Mouse (Mus musculus): ENCODE data around the gene Treml1. TPM values are rescaled to one million over a fixed set of nuclear protein-coding genes. Genes with fewer than 3 reads are reported as not detected.
"Not testable (repeated sequence)": the region's sequence is repeated elsewhere in the genome, so short reads cannot be mapped to it uniquely, and the experiment has no call there.

Treml1 gene
- polyA plus RNA-seq, 1 experiment, result 6.3 TPM

GRCm38 (mm10) chr17:48350681-48351193 is 9.0 kb upstream of the Treml1 start:
- WGBS, result 81% methylated on average over 5 of the region's 5 CpGs
- TF ChIP-seq CTCF (IDR thresholded peaks at IDR 0.05; ENCODE audit: insufficient read depth, low read length) (no peak), POLR2A (IDR thresholded peaks at IDR 0.05; ENCODE audit: borderline replicate concordance, extremely low read depth, low read depth, low read length) (no peak)
- H3K4me1 ChIP-seq (ENCODE audit: control insufficient read depth, insufficient read depth, low read length), result no peaks in the 10 kb centered on the region
- DNase-seq, result no peak
- no peak overlapping the region for H3K4me3 ChIP-seq (replicated peaks; ENCODE audit: extremely low read depth, low read depth, low read length)

DNA sequence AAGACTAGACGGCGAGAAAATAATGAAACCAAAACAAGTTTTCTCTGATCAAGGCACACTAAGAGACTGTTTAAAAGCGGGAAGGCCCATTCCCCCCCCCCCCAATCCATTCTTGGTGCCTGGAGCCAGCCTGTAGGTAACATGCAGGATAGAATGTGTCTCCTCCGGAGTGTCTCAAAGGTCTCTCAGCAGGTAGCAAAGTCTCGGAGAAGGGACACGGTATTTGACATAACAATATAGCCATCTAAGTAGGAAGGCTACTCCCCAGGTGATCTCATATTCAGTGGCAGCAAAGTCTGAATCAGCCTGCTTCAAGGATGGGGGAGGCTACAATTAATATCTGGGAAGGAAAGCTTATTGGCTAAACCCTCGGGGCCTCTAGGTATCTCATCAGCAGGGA is 6.7 kb upstream of the Treml1 start:
- not testable (repeated sequence) for H3K4me1 ChIP-seq (ENCODE audit: control insufficient read depth, insufficient read depth, low read length); H3K4me3 ChIP-seq (replicated peaks; ENCODE audit: extremely low read depth, low read depth, low read length); DNase-seq
- 78% methylated on average over 7 of the region's 7 CpGs for WGBS

DNA sequence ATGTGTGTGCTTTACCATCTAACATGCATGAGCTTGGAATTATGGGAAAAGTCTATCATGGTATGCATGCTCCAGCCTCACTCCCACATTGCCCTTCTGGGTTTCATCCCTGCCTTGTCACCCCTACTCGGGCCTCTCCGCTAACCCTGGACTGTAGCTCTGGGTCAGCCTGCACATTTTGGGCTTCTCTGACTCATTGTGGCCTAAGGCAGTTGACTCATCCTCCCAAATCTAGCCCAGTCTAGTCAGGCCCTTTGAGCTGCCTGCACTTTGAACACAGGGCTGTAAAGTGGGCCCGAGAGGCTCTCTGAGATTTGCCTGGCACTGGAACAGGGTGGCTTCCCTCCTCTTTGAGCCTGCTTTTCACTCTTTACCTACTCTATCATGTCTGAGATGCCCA is 3.9 kb upstream of the Treml1 start:
- Histone ChIP-seq H3K4me3 (replicated peaks; ENCODE audit: extremely low read depth, low read depth, low read length) (no peak overlapping the region), H3K4me1 (ENCODE audit: control insufficient read depth, insufficient read depth, low read length) (no peaks in the 10 kb centered on the region)
- TF ChIP-seq POLR2A (IDR thresholded peaks at IDR 0.05; ENCODE audit: borderline replicate concordance, extremely low read depth, low read depth, low read length), result no peak
- no peak for TF ChIP-seq CTCF (IDR thresholded peaks at IDR 0.05; ENCODE audit: insufficient read depth, low read length)
- 91% methylated on average over 3 of the region's 3 CpGs for WGBS
- no peak for DNase-seq

DNA sequence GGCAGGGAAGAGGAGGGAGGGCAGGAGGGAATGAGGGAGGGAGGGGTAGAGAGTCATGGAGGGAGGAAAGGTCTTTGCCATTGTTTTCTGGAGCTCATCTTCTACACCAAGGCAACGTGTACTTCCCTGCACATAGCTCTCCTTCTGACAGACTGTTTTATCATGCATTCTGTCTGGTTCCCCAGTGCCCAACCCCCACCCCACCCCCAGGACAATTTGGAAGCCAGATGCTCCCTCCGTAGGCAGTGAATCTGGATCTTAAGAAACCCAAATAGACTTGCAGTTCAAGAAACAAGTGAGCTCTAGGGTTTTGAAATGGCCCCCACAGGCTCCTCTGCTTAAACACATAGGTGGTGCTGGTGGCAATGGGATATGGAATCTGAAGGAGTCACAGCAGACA is 1.8 kb upstream of the Treml1 start:
- no peak for TF ChIP-seq CTCF (IDR thresholded peaks at IDR 0.05; ENCODE audit: insufficient read depth, low read length)
- no peak for TF ChIP-seq POLR2A (IDR thresholded peaks at IDR 0.05; ENCODE audit: borderline replicate concordance, extremely low read depth, low read depth, low read length)
- DNase-seq, result no peak
- Histone ChIP-seq H3K4me1 (ENCODE audit: control insufficient read depth, insufficient read depth, low read length) (no peaks in the 10 kb centered on the region), H3K4me3 (replicated peaks; ENCODE audit: extremely low read depth, low read depth, low read length) (no peak overlapping the region)
- WGBS, result 47% methylated on average over 2 of the region's 2 CpGs

DNA sequence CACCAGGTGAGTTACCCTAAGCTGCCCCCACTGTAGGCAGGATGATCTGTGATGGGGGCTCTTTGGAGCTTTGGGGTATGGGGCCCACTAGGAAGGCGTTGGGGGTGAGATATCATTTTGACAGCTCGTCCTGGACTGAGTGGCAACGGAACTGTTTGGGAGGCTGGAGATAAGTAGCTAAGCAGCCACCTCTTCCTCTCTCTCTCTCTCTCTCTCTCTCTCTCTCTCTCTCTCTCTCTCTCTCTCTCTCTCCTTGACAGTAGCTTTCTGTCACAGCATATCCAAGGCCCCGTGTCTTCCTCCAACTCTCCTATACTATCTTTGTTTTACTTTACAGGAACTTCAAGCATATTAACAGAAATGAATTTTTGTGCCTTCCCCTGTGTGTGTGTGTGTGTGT is 746 bp downstream of the Treml1 start:
- DNase-seq, result no peak
- 26% methylated on average over 4 of the region's 4 CpGs for WGBS
- Histone ChIP-seq H3K4me3 (replicated peaks; ENCODE audit: extremely low read depth, low read depth, low read length) (no peak overlapping the region), H3K4me1 (ENCODE audit: control insufficient read depth, insufficient read depth, low read length) (no peaks in the 10 kb centered on the region; the same call in 1 of the 2 replicates)
- TF ChIP-seq POLR2A (IDR thresholded peaks at IDR 0.05; ENCODE audit: borderline replicate concordance, extremely low read depth, low read depth, low read length) (no peak), CTCF (IDR thresholded peaks at IDR 0.05; ENCODE audit: insufficient read depth, low read length) (no peak)

DNA sequence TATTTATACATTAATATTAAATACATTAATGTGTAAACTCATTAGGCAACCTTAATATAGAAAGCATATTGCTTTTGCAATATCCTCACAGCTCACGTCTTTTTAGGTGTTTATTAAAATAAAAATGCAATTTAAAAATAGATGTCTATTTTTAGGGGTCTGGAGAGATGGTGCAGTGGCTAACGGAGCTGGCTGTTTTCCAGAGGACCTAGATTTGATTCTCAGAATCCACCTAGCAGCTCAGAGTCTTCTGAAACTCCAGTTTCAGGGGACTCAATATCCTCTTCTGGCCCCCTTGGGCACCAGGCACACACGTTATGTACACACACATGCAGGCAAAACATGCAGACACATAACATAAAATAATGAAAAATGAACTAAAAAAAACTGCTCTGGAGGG is 2.6 kb downstream of the Treml1 start:
- DNase-seq, result no peak

GRCm38 (mm10) chr17:48362966-48363365 is 3.2 kb downstream of the Treml1 start:
- WGBS, result 77% methylated on average over 8 of the region's 8 CpGs
- Histone ChIP-seq H3K4me3 (replicated peaks; ENCODE audit: extremely low read depth, low read depth, low read length) (no peak overlapping the region), H3K4me1 (ENCODE audit: control insufficient read depth, insufficient read depth, low read length) (no peaks in the 10 kb centered on the region; the same call in 1 of the 2 replicates)
- TF ChIP-seq POLR2A (IDR thresholded peaks at IDR 0.05; ENCODE audit: borderline replicate concordance, extremely low read depth, low read depth, low read length) (no peak), CTCF (IDR thresholded peaks at IDR 0.05; ENCODE audit: insufficient read depth, low read length) (no peak)
- no peak for DNase-seq

More for the DNA sequence above, 2.6 kb downstream of the Treml1 start:
- no peak overlapping the region for H3K4me3 ChIP-seq (replicated peaks; ENCODE audit: extremely low read depth, low read depth, low read length)
- 49% methylated on average over 3 of the region's 3 CpGs for WGBS
- TF ChIP-seq POLR2A (IDR thresholded peaks at IDR 0.05; ENCODE audit: borderline replicate concordance, extremely low read depth, low read depth, low read length) (no peak), CTCF (IDR thresholded peaks at IDR 0.05; ENCODE audit: insufficient read depth, low read length) (no peak)
- no peaks in the 10 kb centered on the region; the same call in 1 of the 2 replicates for H3K4me1 ChIP-seq (ENCODE audit: control insufficient read depth, insufficient read depth, low read length)

- 72% methylated on average over 6 of the region's 6 CpGs for WGBS
- TF ChIP-seq CTCF (IDR thresholded peaks at IDR 0.05; ENCODE audit: insufficient read depth, low read length), result no peak
- no peak for TF ChIP-seq POLR2A (IDR thresholded peaks at IDR 0.05; ENCODE audit: borderline replicate concordance, extremely low read depth, low read depth, low read length)
- no peak for DNase-seq
- no peaks in the 10 kb centered on the region; the same call in 1 of the 2 replicates for H3K4me1 ChIP-seq (ENCODE audit: control insufficient read depth, insufficient read depth, low read length)
- H3K4me3 ChIP-seq (replicated peaks; ENCODE audit: extremely low read depth, low read depth, low read length), result no peak overlapping the region
Observed at GRCm38 (mm10) chr17:48363421-48363965, 3.8 kb downstream of the Treml1 start.

- no peak for DNase-seq
- H3K4me3 ChIP-seq (replicated peaks; ENCODE audit: extremely low read depth, low read depth, low read length), result no peak overlapping the region
- WGBS, result 78% methylated on average over 9 of the region's 9 CpGs
- no peak for TF ChIP-seq CTCF (IDR thresholded peaks at IDR 0.05; ENCODE audit: insufficient read depth, low read length)
- no peak for TF ChIP-seq POLR2A (IDR thresholded peaks at IDR 0.05; ENCODE audit: borderline replicate concordance, extremely low read depth, low read depth, low read length)
- H3K4me1 ChIP-seq (ENCODE audit: control insufficient read depth, insufficient read depth, low read length), result no peaks in the 10 kb centered on the region; the same call in 1 of the 2 replicates
Observed at GRCm38 (mm10) chr17:48365511-48366155, 5.9 kb downstream of the Treml1 start.

- Histone ChIP-seq H3K4me1 (ENCODE audit: control insufficient read depth, insufficient read depth, low read length) (no peaks in the 10 kb centered on the region; the same call in 1 of the 2 replicates), H3K4me3 (replicated peaks; ENCODE audit: extremely low read depth, low read depth, low read length) (no peak overlapping the region)
- WGBS, result 81% methylated on average over 5 of the region's 5 CpGs
- no peak for DNase-seq
- TF ChIP-seq POLR2A (IDR thresholded peaks at IDR 0.05; ENCODE audit: borderline replicate concordance, extremely low read depth, low read depth, low read length) (no peak), CTCF (IDR thresholded peaks at IDR 0.05; ENCODE audit: insufficient read depth, low read length) (no peak)
Observed at GRCm38 (mm10) chr17:48366806-48367205, 7.1 kb downstream of the Treml1 start.

Measured in lung, adult 2 months (tissue).